Mouse (Mus musculus) bone marrow, adult 2 months (tissue): Measurements from ENCODE around the gene Stmn1.

Source experiments
- CTCF ChIP-seq: fragments of 200-500 bp; IDR thresholded peaks from 2 replicates; pipeline ENCODE4 v1.5.1; 2011; ENCODE audit warnings: low read length, control low read depth; ENCODE audit not compliant: control insufficient read depth, insufficient read depth
- POLR2A ChIP-seq: fragments of 200-500 bp; IDR thresholded peaks from 2 replicates; pipeline ENCODE4 v1.6.1; 2011; ENCODE audit warnings: low read depth, mild to moderate bottlenecking, control low read depth, low read length, borderline replicate concordance; ENCODE audit not compliant: control insufficient read depth

DNA sequence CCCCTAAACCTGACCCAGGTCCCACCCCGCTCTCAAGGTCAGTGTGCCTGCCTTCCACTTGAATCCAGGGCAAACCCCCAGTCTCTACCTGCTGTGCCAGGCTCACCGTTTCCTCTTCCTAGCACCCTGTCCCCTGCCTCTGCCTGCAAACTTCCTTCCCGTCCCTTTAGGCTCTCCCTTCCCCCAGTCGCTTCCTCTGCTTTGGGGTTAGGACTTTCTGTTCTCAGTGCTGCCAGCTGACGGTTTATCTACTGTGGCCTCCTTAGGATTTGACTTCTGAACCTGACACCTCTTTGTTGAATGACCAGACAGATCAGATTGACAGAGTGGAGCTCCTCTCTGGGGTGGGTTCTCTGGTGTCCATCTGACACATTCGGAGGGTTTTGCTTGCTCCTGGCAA is 12.8 kb upstream of the Stmn1 start:
- no peak for TF ChIP-seq POLR2A
- TF ChIP-seq CTCF: no peak
